Mouse (Mus musculus) cerebellum, adult 9-11 months (tissue): ENCODE results near the gene Esr2.

Experiments
- DNase-seq: peaks from one replicate; pipeline ENCODE4 v3.0.0; 2022

The Esr2 gene

DNA sequence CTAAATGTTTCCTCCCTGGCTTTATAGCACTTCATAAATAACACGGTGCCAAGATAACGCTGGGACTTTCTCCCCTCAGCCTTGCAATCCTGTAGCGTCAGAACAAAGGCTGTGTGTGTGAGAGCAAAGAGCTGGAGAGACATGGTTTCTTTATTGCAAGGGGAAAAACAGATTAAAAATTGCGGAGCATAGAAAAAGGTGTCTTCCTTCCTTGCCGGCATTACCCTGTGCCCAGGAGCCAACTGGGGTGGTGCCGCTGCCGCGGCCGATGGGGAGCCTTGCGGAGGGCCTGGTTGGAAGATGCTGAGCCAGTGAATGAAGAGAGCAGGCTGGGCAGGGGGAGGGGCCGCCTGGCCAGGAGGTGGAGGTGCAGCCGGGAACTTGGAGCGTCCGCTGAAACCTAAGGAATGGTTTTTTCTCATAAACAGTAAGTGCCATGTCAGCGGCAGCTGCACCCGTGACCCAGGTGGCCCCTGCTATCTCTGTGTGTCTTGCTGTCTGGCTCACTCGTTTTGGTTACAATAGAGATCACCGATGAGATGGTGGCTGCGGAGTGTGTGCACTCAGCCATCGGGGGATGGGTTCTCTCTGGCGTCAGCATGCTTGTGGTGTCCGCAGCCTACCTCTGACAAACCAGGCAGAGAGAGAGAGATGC, 95.4 kb downstream of the Esr2 start:
- DNase-seq: peak; percentile 92

- DNase-seq: peak; percentile 45
These were observed 96.0 kb downstream of the Esr2 start for GRCm38 (mm10) chr12:76080876-76081556.

DNA sequence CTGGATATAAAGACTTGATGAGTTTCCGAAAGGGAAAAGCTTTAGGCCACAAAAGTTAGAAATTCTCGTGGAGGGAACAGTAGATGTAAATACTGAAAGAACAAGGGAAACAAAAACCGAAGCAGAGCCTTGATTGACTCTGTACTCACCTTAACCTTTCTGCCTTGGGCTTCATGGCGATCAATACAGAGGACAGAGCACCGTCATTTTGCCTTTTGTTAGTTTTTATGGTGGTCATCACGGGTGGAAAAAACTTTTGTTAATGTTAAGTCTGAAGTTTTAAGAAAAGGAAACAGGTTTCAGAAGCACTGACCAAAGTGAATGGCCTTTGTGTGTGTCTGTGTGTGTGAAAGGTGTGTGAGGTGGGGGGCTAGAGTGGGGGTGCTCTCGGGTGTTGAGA, 103.1 kb downstream of the Esr2 start:
- DNase-seq: no peak

DNA sequence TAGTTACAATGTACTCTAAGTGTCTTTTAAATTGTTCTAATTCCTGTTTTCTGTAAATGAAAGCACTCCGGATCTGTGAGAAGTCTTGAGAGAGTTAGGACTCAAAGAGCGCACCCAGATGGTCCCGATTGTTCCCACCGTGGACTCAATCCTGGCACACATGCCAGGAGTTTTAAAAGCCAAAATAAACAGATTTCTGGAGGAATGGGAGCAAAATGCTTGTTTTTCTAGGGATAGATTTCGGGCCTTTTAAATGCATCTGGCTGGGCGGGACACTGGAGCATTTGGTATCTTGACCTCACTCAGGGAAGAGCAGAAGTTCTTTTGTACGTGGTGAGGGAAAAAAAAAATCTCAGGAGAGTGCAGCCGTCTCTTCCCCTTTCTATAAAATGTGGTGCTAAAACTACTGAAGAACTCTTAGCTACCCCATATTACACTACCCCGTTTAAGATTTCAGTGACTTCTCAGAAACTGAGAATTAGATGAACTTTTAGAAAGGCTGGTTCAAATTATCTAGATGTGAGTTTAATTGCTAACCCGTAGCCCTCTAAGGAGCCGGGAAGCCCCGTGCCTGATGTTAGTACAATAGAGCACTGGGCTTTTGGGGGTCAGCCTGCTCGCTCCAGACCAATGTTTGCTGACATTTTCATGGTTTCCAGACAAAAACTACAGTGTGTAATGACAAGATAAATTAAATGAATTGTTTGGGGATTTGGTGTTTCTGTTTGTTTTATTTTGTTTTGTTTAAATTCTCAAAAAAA, 103.8 kb downstream of the Esr2 start:
- DNase-seq: no peak

DNA sequence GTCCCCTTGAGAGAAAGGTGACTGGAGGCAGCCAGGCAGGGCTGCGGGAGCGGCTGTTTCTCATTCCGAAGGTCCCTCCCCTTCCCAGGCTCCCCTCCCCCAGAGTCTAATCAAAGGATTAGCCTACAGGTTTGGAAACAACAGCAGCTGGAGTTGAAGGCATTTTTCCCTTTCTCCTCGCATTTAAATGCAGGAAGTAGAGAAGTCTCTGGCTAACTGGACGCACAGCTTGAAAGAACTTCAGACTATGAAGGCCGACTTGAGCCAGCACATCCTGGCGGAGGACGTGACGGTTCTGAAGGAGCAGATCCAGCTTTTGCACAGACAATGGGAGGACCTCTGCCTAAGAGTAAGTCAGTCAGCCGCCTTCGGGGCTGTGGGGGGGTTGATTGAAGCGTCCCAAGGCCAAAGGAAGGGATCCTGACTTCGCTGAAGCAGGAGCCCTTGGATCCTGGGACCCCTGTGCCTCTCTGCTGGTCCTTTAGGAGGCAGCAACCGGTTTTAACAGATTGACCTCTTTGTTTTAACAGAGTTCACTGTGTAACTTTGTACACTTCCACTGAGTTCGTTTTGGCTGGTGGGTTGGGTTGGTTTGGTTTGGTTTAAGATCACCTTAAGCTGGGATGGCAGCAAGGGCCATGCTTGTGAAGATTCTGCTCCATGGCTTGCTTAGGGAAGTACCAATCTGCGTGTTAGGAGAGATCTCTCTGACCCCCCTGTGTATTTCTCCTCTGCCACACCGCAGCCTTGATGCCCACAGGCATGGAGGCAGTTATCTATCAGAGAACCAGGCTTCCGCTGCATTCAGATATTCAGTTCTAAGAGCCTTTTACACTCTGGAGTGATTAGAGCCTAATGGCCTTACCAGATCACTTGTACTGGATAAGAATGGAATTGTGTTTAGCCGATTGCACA, 104.9 kb downstream of the Esr2 start:
- no peak for DNase-seq
